Mouse (Mus musculus) midbrain, embryonic 15.5 days (tissue): ENCODE measurements around the gene Gm42906. TPM values are rescaled to one million over a fixed set of nuclear protein-coding genes. Genes with fewer than 3 reads are reported as not detected.

Experiments used
- ATAC-seq: fragments of 200-750 bp; cut with Nextera tagmentation; replicated peaks from 2 replicates; pipeline ENCODE4 v1.8.0; 2017; ENCODE audit warnings: moderate TSS enrichment
- H3K27ac ChIP-seq: fragments of 300-500 bp; sonication (generic); 2 replicates; pipeline ENCODE4 v1.5.1; 2015; ENCODE audit warnings: mild to moderate bottlenecking, inconsistent platforms
- H3K27me3 ChIP-seq: fragments of 300-500 bp; sonication (generic); replicated peaks from 2 replicates; pipeline ENCODE4 v1.6.1; 2015; ENCODE audit warnings: inconsistent platforms
- H3K36me3 ChIP-seq: fragments of 300-500 bp; sonication (generic); replicated peaks from 2 replicates; pipeline ENCODE4 v1.6.1; 2015; ENCODE audit warnings: inconsistent platforms
- H3K4me1 ChIP-seq: fragments of 300-500 bp; sonication (generic); 2 replicates; pipeline ENCODE4 v1.6.1; 2015; ENCODE audit warnings: inconsistent platforms
- H3K4me2 ChIP-seq: fragments of 300-500 bp; sonication (generic); 2 replicates; pipeline ENCODE4 v1.6.1; 2015; ENCODE audit warnings: inconsistent platforms, mild to moderate bottlenecking, moderate library complexity
- H3K4me3 ChIP-seq: fragments of 300-500 bp; sonication (generic); 2 replicates; pipeline ENCODE4 v1.5.1; 2015; ENCODE audit warnings: mild to moderate bottlenecking, inconsistent platforms
- H3K9ac ChIP-seq: fragments of 300-500 bp; sonication (generic); 2 replicates; pipeline ENCODE4 v1.6.1; 2015; ENCODE audit warnings: mild to moderate bottlenecking, inconsistent platforms
- H3K9me3 ChIP-seq: fragments of 300-500 bp; sonication (generic); 2 replicates; pipeline ENCODE4 v1.6.1; 2016; ENCODE audit warnings: inconsistent platforms
- WGBS: fragments of 180-500 bp; shearing (Covaris S2); methylation state at CpG from one replicate; pipeline ENCODE4 v1.1.7; 2015; ENCODE audit warnings: mixed read lengths; 5-methylcytosine and 5-hydroxymethylcytosine counted together
- polyA plus RNA-seq: library from polyadenylated mRNA; unstranded; fragments of >200 nt; fragmentation: Nextera tagmentation; extraction: Ambion mirVana; gene quantifications from 2 replicates; pipeline ENCODE4 v1.2.1, GENCODE M21; 2015

Gene Gm42906
- polyA plus RNA-seq, 1 experiment from 2014 or later: not detected

DNA sequence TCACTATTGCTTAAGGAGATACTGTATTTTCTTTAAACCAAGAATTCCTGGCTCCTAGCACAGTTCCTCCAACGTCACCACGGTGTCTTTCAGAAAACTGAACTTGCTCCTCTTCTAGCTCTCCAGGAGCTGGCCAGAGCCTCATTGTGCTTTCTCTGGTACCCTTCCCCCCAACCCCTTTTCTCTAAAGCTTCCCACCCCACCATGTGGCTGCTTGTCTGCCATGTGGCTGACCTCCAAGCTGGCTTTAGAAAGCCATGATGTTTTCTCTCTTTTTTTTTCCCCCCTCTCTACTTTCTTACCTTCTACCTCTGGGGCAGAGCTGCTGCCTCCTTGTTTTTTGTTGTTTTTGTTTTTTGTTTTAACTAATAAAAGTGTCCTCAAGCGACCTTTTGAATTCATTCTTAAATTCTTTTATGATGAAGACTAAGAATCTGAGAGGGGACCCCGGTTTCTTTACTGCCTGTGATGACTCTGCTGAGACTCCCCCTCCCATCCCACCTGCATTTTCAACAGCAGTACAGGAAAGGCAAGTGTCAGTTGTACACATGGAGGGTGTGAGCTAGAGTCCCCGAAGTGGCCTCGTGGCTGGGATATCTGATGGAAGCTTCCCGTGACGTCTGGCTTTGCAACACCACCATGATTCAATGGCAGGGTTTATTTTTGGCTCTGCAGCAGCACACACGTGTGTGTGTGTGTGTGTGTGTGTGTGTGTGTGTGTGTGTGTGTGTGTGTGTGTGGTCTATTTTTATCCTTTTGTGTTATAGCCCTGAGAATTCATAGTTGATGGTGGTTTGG lies 393.0 kb downstream of the Gm42906 start:
- 70% methylated on average over 9 of the region's 9 CpGs for WGBS
- Histone ChIP-seq H3K9me3 (no peaks in the 10 kb centered on the region), H3K4me2 (no peak overlapping the region)

DNA sequence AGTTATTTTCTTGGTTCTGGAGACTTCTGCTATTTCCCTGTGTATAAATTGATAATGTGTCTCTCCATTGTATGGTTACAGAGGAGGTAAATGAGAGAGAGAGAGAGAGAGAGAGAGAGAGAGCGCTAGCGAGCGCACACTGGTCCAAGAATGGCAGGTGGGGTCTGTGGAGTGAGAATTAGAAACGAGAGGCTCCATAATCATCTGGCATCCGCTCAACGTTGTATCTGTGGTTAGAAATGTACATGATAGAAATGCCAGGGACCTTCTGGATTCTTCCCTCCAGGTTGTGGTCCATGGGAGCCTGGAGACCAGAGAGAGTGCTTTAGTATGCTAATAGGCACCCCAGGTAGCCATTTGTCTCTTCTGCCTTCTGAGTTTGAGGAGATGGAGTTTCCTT lies 399.1 kb downstream of the Gm42906 start:
- Histone ChIP-seq H3K4me2 (no peak overlapping the region), H3K27ac (no peak overlapping the region), H3K27me3 (no peaks in the 10 kb centered on the region), H3K36me3 (no peaks in the 10 kb centered on the region), H3K4me3 (no peak overlapping the region), H3K4me1 (peaks cover 9% of the 10 kb centered on the region; the same call in 1 of the 2 replicates), H3K9ac (no peak overlapping the region), H3K9me3 (no peaks in the 10 kb centered on the region)
- no peak for ATAC-seq
- WGBS: 70% methylated on average over 6 of the region's 6 CpGs

More for the DNA sequence above, 393.0 kb downstream of the Gm42906 start:
- no peaks in the 10 kb centered on the region for H3K27me3 ChIP-seq
- no peak for ATAC-seq
- H3K27ac ChIP-seq: no peak overlapping the region
- H3K36me3 ChIP-seq: no peaks in the 10 kb centered on the region
- H3K9ac ChIP-seq: no peak overlapping the region
- no peak overlapping the region for H3K4me3 ChIP-seq
- H3K4me1 ChIP-seq: no peaks in the 10 kb centered on the region

DNA sequence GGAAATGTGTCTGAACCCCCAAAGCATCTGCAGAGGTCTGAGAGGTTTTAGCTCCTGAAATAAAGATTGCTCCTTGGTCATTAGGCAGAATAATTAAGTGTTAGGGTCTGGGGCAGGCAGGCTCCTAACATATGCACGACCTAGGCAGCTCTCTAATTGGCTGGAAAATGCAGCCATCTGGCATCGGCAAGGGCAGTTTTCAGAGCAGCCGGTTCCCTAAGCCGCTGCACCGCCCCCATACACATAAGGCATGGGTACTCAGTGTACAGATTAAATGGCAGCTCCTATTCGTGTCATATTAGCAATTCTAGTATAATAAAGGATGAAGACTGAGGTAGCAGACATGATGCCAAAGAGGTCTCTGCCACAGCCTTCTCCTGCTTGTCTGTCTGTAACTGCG lies 400.8 kb downstream of the Gm42906 start:
- WGBS: 21% methylated on average over 7 of the region's 7 CpGs
- Histone ChIP-seq H3K4me2 (no peak overlapping the region), H3K27me3 (no peaks in the 10 kb centered on the region), H3K9me3 (no peaks in the 10 kb centered on the region), H3K36me3 (no peaks in the 10 kb centered on the region), H3K4me3 (no peak overlapping the region), H3K9ac (no peak overlapping the region), H3K4me1 (peaks cover 24% of the 10 kb centered on the region), H3K27ac (no peak overlapping the region)
- peak; percentile 30; the same call in 1 of the 2 replicates for ATAC-seq

DNA sequence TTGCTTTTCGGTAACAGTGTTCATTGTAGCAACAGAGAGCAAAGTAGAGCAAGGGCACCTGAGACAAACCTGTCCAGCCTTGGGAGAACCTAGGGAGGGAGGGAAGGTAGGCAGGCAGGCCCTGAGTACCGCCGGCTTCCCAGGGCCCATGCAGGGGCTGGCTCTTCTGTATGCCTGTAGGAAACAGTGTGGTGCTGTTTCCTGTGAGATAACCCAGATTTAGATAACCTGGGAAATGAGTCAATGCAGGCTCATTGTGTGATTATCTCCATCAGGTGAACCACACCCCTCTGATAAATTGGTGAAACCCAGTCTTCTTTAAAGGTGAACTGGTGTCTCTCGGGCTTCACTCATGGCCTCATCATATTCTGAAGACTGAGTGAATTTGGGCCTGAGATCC lies 401.9 kb downstream of the Gm42906 start:
- WGBS: 98% methylated on average over 4 of the region's 4 CpGs
- no peak for ATAC-seq
- Histone ChIP-seq H3K27ac (no peak overlapping the region), H3K4me2 (no peak overlapping the region), H3K9ac (no peak overlapping the region), H3K27me3 (no peaks in the 10 kb centered on the region), H3K4me1 (peaks cover 24% of the 10 kb centered on the region), H3K36me3 (no peaks in the 10 kb centered on the region), H3K4me3 (no peak overlapping the region), H3K9me3 (no peaks in the 10 kb centered on the region)

DNA sequence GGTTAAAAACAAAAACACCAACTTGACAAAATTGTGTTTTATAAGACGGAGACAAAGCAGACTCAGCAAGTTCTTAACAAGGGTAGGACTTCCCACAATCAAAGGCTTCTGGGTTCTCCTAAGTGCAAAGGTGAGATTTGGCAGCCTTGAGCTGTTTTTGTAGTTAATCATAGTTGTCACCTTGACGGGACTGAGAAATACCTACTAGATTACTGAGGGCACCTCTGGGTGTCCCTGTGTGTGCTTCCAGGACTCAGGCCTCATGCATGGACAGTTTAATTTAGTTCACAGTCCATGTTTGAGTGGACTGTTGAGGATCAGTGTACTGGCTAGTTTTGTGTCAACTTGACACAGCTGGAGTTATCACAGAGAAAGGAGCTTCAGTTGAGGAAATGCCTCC lies 403.5 kb downstream of the Gm42906 start:
- no peaks in the 10 kb centered on the region for H3K27me3 ChIP-seq
- no peak overlapping the region for H3K4me2 ChIP-seq
- H3K36me3 ChIP-seq: no peaks in the 10 kb centered on the region
- H3K9ac ChIP-seq: no peak overlapping the region
- H3K27ac ChIP-seq: no peak overlapping the region
- peaks cover 27% of the 10 kb centered on the region for H3K4me1 ChIP-seq
- H3K9me3 ChIP-seq: no peaks in the 10 kb centered on the region
- 86% methylated on average over 2 of the region's 2 CpGs for WGBS
- no peak for ATAC-seq
- no peak overlapping the region for H3K4me3 ChIP-seq

DNA sequence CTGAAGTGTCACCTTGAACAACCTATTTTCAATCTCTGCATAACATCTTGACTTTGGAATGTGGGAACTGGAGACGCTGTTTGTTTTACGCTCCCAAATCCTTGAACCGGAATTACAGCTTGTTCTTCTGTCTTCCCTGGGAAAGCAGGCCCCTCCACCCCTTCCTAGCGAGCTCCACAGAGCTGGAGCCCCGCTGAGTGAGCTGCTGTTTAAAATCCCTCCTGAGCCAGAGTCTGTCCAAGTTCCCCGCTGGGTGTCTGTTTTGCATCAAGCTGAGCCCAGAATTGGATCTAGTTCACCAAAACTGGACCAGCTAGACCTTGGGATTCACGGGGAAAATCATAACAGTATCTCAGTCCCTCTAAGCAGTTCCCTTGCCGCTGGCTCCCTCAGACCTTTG lies 404.5 kb downstream of the Gm42906 start:
- Histone ChIP-seq H3K4me3 (no peak overlapping the region), H3K4me2 (peak overlapping the region; percentile 26), H3K9me3 (no peaks in the 10 kb centered on the region), H3K27me3 (no peaks in the 10 kb centered on the region), H3K9ac (no peak overlapping the region), H3K4me1 (peaks cover 27% of the 10 kb centered on the region), H3K36me3 (no peaks in the 10 kb centered on the region), H3K27ac (peak overlapping the region; percentile 43)
- 0 out of 2 replicates have a peak, but pooled peaks have one; percentile 38 for ATAC-seq
- 9% methylated on average over 8 of the region's 8 CpGs for WGBS

DNA sequence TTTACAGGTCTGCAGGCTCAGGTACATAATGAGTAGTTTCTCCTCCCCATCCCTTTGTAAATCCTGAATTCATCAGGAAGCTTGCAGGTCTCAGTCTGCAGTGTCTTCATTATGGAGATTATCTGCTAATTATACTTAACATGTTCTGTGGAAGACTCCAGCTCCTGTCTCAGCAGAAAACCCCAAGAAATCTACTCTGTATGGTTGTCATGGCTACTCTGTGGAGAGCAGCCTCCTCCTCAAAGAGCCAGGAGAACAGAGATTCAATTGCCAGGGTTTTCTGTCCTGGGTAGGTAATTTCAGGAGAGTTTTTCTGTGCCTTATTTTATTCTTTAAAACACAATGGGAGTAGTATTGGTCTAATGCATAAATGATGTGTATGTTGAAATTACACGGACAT lies 405.0 kb downstream of the Gm42906 start:
- ATAC-seq: peak; percentile 71
- peaks cover 27% of the 10 kb centered on the region for H3K4me1 ChIP-seq

DNA sequence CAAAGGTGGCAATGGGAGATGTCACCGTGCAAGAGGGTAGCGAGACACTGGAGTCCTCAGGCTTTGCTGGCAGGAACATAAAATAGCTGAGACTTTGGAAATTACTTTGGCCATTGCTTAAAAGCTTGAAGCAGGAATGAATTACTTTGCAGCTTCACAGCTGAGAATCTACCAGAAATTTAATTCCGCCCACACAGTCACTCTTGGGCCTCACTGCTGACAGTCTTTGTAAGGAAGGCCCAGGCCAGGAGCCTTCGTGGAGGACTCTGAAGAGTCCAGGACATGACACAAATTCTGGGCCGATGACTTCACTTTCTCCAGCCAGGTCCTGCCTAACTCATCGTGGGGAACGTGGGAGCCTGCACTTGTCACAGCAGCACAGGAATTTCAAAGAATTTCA lies 405.9 kb downstream of the Gm42906 start:
- WGBS: 83% methylated on average over 7 of the region's 7 CpGs
- ATAC-seq: no peak

More for the DNA sequence above, 405.0 kb downstream of the Gm42906 start:
- H3K9ac ChIP-seq: no peak overlapping the region
- H3K9me3 ChIP-seq: no peaks in the 10 kb centered on the region
- H3K27ac ChIP-seq: peak overlapping the region; percentile 43
- H3K27me3 ChIP-seq: no peaks in the 10 kb centered on the region
- H3K36me3 ChIP-seq: no peaks in the 10 kb centered on the region
- H3K4me2 ChIP-seq: no peak overlapping the region
- WGBS: 10% methylated on average over 1 of the region's 1 CpGs
- H3K4me3 ChIP-seq: no peak overlapping the region

DNA sequence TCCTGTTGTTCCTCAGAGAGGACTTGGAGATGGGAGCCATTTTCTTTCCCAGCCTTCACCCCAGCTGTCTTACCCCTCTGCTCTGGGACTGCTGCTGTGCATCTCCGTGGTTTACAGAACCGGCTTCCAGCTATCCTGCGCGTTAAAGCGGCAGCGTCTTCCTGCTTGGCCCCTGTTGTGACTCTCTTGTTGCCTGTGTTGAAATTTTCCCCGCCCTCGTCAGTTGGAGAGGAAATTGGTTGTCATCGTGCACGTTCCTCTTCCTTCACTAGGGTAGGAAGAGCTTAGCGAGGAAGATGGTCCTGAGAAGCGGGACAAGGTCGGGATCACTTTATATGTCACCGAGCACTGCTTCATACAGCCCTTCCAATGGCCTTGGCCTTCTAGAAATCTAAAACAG lies 407.1 kb downstream of the Gm42906 start:
- no peak overlapping the region for H3K4me2 ChIP-seq
- H3K27me3 ChIP-seq: no peaks in the 10 kb centered on the region
- H3K27ac ChIP-seq: no peak overlapping the region
- no peaks in the 10 kb centered on the region for H3K9me3 ChIP-seq
- no peaks in the 10 kb centered on the region for H3K36me3 ChIP-seq
- H3K9ac ChIP-seq: no peak overlapping the region
- 82% methylated on average over 14 of the region's 14 CpGs for WGBS
- peaks cover 18% of the 10 kb centered on the region for H3K4me1 ChIP-seq
- no peak overlapping the region for H3K4me3 ChIP-seq
- no peak for ATAC-seq

More for the DNA sequence above, 405.9 kb downstream of the Gm42906 start:
- no peak overlapping the region for H3K27ac ChIP-seq
- H3K27me3 ChIP-seq: no peaks in the 10 kb centered on the region
- H3K9ac ChIP-seq: no peak overlapping the region
- no peak overlapping the region for H3K4me2 ChIP-seq
- no peaks in the 10 kb centered on the region for H3K36me3 ChIP-seq
- H3K9me3 ChIP-seq: no peaks in the 10 kb centered on the region
- no peak overlapping the region for H3K4me3 ChIP-seq
- peaks cover 21% of the 10 kb centered on the region for H3K4me1 ChIP-seq

DNA sequence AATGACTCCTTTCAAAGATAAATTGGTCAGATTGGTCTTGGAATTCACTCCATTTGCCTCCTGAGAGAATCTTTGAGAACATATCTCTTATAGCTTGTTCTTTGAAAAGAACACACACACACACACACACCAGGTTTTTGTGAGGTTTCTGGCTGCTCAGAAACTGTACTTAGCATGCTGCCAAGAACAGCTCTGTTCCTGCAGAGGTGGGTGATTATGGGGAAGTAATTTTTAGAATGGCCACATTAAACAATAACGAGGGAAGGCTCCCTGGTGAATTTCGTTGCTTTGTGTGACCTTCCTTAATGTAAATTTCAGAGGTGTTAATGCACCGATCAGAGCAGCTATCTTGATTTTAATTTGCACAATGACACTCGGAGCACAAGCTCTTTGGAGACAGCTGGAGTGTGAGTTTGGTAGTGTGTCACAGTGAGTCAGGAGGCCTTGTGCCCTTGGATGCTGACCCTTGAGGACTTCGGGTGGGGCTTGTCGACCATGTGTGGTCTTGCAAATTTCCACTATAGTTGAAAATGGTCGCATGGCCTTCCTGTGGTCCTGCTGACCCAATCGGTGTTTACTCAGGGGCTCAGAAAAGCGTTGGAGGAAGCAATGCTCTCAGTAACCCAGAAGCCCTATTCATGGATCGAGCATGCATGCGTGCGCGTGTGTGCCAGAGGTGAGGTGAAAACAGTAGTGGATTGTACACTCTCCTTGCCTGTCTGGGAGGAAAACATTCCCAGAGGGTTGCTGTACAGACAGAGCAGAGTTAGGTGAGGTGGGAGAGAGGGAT lies 407.7 kb downstream of the Gm42906 start:
- ATAC-seq: no peak
- Histone ChIP-seq H3K4me1 (peaks cover 18% of the 10 kb centered on the region), H3K4me2 (no peak overlapping the region), H3K36me3 (no peaks in the 10 kb centered on the region), H3K4me3 (no peak overlapping the region), H3K9me3 (no peaks in the 10 kb centered on the region), H3K27me3 (no peaks in the 10 kb centered on the region), H3K9ac (no peak overlapping the region), H3K27ac (no peak overlapping the region)
- WGBS: 71% methylated on average over 13 of the region's 13 CpGs

DNA sequence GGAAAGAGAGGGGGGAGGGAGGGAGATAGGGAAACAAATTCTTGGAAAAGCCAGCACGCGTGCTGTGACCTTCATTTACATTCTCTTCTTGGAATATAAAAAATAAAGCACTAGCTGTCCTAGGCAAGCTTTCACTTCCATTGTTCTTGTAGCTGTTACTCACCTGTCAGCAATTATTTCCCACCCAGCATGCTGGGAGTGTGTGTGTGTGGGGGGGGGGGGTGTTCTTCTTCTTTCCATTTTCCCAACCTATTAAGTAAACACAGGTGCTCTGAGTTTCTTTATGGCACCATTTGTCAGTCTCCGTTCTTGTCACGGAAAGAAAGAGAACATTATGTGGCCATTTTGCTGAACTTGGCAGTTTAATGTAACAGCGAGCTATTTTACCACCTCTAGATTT lies 409.0 kb downstream of the Gm42906 start:
- H3K36me3 ChIP-seq: no peaks in the 10 kb centered on the region

DNA sequence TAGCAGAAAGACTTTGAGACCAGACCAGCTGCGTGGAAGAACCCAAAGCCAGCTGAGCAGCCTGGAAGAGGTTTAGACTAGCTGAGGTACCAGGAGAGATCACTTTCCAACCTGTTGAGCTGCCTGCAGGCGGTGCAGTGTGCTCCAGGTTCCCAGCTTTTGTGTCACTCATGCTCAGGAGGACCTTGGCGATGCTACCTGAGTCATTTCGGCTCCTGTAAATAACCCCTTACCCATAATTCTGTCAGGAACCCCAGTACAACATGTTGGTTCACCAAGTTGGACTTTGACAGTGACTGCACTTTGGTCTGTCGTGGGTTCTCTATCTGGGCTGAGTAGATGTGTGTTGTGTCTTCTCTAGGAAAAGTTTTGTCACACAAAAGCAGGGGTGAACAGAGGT lies 409.5 kb downstream of the Gm42906 start:
- 75% methylated on average over 5 of the region's 5 CpGs for WGBS
- no peak overlapping the region for H3K4me2 ChIP-seq

More for the DNA sequence above, 409.0 kb downstream of the Gm42906 start:
- Histone ChIP-seq H3K9me3 (no peaks in the 10 kb centered on the region), H3K4me1 (peaks cover 18% of the 10 kb centered on the region), H3K27ac (no peak overlapping the region), H3K9ac (no peak overlapping the region), H3K27me3 (no peaks in the 10 kb centered on the region), H3K4me2 (no peak overlapping the region), H3K4me3 (no peak overlapping the region)
- WGBS: 66% methylated on average over 5 of the region's 5 CpGs
- no peak for ATAC-seq

More for the DNA sequence above, 409.5 kb downstream of the Gm42906 start:
- no peak overlapping the region for H3K4me3 ChIP-seq
- H3K4me1 ChIP-seq: peaks cover 15% of the 10 kb centered on the region
- no peak for ATAC-seq
- no peaks in the 10 kb centered on the region for H3K27me3 ChIP-seq
- H3K9ac ChIP-seq: no peak overlapping the region
- no peaks in the 10 kb centered on the region for H3K36me3 ChIP-seq
- H3K9me3 ChIP-seq: no peaks in the 10 kb centered on the region
- H3K27ac ChIP-seq: no peak overlapping the region
